Mouse (Mus musculus) ES-E14 (cell line): ENCODE measurements at regions not wholly inside any gene's neighbourhood (a gene's known extent, or its start where the extent isn't known, plus 50 kb on each side); places are given as distances from the start of the nearest gene placed in this dataset.

Experiments used
- CHD2 ChIP-seq: IDR thresholded peaks from 2 replicates; pipeline ENCODE4 v1.6.1; 2014; ENCODE audit warnings: mild to moderate bottlenecking, low read depth, low read length, inconsistent platforms
- HCFC1 ChIP-seq: IDR thresholded peaks from 2 replicates; pipeline ENCODE4 v1.6.1; 2012; ENCODE audit warnings: low read length, inconsistent platforms, borderline replicate concordance; ENCODE audit not compliant: insufficient read depth
- MAFK ChIP-seq: IDR thresholded peaks from 2 replicates; pipeline ENCODE4 v1.6.1; 2014; ENCODE audit warnings: mild to moderate bottlenecking, low read depth, low read length, inconsistent platforms; ENCODE audit not compliant: insufficient read depth
- ZC3H11A ChIP-seq: IDR thresholded peaks from 2 replicates; pipeline ENCODE4 v1.6.1; 2012; ENCODE audit warnings: low read depth, mild to moderate bottlenecking, inconsistent platforms, low read length, borderline replicate concordance

- TF ChIP-seq MAFK = no peak
- TF ChIP-seq HCFC1 = no peak
- no peak for TF ChIP-seq ZC3H11A
- TF ChIP-seq CHD2 = no peak
These were observed 292.7 kb downstream of the Cog6 start for GRCm38 (mm10) chr3:52724354-52724753.
